Mouse (Mus musculus): ENCODE results near the gene Cpvl.

Gene Cpvl

DNA sequence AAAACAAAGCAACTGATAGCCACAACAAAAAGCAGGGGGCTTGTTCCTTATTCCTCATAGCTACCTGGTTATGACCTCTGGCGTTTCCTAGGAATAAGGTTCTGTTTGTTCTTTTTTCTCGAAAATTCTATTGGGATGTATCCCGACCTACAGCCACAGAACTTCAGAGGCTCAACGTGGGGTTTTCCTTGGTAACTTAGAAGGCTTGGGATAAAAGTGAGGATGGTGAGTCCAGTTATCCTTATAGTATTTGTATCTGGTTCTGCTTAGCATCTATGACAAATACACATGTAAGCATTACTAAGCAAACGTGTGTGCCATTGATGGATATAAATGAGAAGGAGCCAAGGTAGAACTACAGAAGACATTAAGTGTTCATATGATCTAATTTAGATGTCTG is at the start of gene Cpvl:
Cpvl (minus strand) TSS at position 101 of the 400 bp plus-strand sequence.
- no peak for DNase-seq (ENCODE audit: low spot score in 2 of 2)

DNA sequence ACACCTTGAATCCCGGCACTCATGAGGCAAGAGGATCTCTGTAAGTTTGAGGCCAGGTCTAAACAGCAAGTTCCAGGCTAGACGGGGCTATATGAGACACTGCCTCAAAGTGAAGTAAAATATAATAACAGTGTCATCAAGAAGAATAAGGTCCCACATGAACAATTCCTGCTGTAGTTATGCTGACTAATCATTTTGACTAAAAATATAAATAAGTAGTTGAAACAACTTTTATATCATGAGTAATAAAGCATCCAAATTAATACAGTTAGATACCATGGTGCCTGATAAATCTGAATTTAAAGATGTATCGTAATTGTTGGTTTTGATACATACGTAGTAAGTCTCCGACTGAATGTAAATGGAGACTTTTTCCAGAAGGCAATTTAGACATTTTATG is 45.4 kb upstream of the Cpvl start:
- DNase-seq (ENCODE audit: low spot score in 2 of 2), result no peak

DNA sequence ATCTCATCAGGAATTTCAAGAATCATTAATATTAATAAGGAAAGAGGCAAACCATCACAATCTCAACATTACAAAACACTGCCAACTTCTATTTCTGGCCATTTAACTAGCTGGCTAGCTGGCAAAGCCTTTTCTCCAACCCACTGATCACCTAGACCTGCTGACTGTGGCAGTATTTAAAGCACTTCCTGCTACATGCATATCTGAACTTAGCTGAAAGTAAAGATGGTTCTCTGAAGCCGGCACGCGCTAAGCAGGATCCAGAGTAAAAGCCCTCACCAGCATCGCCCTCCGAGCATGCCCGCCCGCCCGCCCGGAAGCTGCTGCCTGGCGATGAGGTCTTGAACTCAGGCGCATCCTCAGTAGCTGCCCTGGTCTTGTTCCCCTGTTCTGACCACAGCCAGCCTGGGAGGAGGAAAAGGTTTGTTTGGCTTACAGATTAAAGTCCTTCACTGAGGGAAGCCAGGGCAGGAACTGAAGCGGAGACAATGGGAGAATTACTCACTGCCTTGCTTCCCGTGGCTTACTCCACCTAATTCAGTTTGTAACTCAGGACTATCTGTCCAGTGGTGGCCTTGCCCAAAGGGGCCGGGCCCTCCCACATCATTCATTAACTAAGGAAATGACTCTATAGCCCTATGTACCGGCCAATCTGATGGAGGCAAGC is 42.8 kb upstream of the Cpvl start:
- DNase-seq (ENCODE audit: low spot score in 2 of 2), result no peak

DNA sequence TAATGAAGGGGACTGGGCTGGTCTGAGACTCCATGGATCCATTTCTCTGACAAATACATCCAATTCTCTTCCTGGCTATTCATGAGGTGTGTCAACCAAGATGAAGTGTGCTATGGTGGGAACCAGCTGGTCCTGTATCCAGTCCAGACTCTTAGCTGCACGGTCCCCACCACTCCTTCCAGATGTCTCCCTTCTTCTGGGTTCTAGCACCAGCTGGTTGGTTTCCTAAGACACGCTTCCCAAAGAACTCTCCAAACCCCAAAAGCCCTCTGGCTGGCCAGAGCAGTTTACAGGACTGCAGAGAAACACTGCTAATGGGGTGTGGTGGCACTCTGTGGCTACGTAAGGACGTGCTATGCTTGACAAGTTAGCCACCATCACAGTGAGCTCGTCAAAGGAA is 40.4 kb upstream of the Cpvl start:
- peak in 1 of 2 experiments; percentile 47 for DNase-seq (ENCODE audit: low spot score in 2 of 2)

DNA sequence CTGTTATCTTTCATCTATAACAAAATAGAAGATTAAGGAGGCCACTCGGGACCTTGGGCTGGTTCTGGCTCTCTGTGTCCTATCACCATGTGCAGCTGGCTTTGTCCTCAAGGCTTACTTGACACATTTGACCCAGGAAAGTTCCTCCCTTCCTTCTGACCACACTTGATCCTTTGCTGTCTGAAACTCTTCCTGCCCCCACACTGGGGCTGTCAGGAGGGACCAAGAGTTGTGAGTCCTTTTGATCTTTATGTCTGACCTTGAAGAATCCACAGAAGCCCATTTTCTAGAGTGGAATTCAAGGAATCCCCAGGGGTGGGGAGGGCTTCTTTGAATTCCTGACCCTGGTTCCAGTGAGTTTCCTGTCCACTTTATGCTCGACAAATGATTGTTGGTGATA is 39.6 kb upstream of the Cpvl start:
- no peak for DNase-seq (ENCODE audit: low spot score in 2 of 2)

DNA sequence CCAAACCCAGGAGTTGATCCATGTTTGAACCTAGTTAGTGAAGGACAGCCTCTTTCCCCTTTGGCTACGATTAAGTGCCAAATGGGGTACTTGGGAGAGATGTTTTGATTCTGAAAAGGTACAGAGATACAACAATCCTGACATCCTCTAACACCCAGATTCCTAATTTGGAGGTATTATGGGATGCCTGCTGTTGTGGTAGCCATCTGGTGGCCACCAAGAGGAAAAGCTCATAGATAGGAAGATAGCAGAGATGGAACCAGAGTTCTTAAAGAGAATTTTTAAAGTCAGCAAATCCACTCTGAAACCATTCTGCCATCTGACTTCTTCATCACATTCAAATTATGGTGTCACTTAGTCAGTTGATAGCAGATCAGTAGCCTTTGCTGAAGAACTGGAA is 33.7 kb upstream of the Cpvl start:
- no peak for DNase-seq (ENCODE audit: low spot score in 2 of 2)

DNA sequence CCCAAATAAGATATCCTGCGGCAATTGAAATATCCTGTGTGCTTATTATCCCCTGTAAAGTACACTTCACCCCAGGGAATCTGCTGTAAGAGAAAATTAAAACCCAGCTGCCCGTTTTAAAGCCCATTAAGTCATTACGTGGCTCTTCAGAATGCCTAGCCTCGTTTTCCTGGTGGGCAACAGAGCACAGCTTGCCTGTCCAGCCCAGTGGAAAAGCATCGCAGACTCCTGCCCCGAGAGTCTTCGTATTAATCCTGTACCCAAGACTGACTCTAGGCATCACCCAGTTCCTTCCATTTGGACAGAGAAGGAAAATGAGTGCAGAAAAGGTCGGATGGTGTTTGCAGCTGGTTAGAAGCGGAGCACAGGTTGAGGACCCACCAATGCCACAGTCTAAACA is 31.9 kb upstream of the Cpvl start:
- DNase-seq (ENCODE audit: low spot score in 2 of 2), result no peak

DNA sequence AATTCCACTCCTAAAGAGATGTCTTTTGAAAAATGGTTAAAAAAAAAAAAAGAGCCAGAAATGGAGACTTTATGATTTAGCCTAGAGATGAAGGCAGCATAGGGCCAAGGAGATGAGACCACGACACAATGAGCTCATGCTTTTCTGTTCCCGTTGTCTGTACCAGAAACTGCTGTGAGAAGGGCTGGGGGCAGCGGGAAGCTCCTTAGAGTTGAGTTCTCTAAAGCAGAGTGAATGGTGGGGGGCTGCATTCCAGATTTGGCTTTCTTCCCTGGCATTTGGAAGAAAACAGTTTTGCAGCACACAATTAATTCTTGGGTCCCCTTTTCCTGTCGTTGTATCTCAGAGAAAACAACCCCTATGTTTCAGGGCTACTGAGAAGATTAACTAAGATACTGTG is 30.8 kb upstream of the Cpvl start:
- no peak for DNase-seq (ENCODE audit: low spot score in 2 of 2)

DNA sequence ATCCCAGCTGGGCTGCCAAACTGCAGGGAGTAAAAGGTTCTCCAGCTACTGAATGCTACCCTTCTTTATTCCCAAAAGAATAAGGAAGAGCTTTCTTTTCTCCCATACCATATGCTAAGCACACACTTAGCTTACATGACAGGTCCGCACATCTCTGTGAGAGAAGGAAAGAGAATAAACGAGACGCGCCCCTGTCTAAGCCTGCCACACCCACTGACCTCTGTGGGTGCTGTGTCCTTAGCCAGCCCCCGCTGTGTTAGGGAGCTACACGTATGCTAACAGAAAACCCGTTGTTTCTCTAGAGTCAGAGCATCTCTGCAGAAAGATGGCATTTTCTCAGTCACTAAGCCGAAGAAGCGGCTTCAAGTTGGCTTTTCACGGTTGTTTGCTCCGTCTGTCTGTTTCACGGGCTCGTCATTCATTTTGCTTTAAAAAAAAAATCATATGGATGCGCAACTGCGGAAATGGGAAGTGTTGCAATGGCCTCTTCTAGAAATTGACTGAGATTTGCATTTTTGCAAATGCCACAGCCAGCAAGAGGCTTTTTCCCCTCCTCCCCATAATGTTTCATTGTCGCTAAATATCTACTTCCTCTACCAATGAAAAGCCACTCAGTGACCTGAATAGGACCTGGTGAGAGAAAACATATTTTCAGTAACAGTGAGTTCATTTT is 30.1 kb upstream of the Cpvl start:
- DNase-seq (ENCODE audit: low spot score in 2 of 2), result no peak

DNA sequence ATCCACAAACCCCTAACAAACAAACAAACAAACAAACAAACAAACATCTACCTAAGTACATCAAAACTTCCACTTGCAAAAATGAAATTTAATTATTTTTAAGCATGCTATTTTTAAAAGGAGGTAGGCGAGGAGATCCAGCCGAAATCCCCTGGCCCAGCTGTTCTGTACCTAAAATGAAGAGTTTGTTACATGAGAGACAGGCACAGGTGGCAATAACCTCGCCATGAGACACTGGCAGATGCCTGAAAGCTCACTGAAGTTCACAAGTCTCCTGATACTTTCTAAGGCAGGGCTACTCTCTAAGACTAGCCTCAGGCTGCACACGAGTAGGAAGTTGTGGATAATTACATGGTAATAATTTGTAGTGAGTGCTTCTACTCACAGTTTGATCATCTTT is 26.8 kb upstream of the Cpvl start:
- no peak for DNase-seq (ENCODE audit: low spot score in 2 of 2)

DNA sequence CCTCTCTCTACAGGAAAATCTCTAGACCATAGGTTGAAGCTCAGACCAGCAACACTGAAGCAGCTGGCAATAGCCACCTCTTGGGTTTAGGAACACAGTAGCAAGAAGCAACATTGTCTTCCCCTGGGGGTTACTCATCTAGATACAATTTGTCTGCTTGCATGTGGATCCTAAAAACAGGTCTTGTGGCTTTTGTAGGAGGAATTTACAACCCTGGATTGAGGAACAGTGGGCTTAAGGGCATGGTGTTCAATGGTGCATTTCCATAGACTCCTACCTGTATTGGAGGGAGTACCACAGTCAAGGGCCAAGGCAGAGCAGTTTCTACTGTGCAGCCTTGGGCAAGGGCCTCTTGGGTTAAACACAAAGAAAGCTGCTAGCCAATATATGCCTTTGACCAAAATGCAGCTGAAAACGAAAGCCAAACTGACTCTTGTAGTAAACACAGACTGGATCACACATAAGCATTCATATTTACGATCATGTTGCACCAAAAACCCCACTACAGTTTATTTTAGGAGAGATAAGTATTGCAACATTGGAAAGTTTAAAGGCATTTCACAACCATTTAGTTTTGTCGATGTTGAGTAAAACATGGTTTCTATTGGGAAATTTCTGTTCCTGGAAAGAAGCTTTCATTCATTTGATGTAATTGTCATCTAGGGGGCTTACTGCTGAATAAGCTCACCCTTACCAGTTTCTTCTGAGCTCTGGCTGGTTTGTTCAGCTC is 17.9 kb upstream of the Cpvl start:
- DNase-seq (ENCODE audit: low spot score in 2 of 2), result no peak

DNA sequence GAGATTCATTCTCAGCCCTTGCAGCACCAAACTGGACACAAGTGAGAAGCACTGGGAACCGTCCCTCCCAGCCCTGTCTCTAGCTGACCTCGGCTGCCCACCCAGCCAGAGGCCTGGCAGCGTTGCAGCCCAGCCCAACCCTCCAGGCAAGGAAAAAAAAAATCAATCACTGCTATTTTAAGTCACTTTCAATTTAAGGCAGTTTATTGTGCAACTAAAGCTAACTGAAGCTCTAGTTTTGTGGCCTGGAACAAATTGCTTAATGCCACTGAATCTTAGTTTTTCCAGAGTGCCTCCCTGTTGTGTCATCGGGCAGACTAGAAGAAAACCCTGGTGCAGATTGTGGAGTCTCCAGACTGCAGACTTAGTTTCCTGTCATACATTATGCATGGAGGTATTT is 17.0 kb upstream of the Cpvl start:
- peak in 1 of 2 experiments; percentile 28 for DNase-seq (ENCODE audit: low spot score in 2 of 2)

DNA sequence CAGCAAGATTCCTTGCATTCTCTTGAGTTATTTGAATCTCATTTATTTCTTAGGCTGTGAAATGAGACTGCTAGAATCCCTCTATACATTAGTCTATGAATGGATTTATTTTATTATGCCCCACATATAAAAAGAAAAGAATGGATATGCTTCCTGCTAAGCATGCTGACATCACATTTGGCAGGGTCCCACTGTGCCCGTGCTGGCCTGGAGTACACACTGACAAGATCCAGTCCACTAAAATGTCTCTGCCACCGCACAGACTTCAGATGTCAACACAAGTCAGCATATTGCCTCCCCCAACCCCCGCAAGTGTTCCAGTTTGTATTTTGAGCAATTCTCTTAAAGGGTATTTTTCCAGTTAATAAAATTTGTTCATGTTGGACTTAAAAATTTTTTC is 13.9 kb upstream of the Cpvl start:
- no peak for DNase-seq (ENCODE audit: low spot score in 2 of 2)

DNA sequence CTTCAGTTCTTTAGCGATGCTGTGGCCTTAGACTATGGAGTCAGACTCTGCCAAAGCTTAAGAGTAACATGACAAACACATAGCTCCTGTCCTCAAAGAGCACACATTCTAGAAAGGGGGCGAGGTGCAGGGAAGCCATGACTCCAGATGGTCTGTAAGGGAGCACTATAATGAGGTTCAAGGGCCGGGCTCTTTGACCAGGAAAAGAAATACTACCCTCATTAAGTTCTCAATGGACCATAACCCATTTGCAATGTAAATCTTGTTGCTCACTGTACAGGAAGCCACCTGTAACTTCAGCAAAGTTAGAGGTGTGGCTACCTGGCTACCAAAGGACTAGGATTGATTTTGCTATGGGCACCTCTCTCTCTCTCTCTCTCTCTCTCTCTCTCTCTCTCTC is 8.8 kb upstream of the Cpvl start:
- no peak for DNase-seq (ENCODE audit: low spot score in 2 of 2)

DNA sequence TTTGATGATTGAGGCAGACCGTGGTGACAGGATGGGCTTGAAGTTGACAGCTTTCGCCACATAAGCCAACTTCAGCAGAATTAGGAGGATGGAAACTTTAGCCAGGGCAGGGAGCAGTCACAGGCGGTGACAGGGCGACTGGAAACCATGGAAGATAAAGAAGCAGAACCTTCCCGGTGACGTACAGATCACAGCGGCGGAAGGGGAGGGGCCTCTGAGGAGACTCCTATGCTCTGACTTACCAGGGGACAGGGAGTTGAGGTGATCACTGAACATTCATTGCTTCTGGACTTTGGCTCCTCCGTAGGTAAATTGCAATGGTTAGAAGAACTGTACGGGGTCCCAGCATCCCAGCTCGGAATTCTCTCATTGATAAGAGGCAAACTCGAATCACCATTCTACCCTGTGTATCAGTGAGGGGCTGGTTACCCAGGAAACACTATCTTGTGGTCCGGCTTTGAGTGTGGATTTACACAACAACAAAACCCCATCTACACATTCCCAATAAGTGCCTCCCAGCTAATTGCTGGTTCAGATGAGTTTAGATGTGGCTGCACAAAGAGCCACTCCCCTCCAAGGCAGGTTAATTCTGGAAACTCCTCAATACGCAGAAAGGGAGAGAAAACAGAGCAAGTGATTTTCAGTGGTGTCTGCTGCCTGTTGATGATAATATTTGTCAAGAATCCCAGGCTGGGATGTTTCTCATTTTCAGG is 8.0 kb upstream of the Cpvl start:
- DNase-seq (ENCODE audit: low spot score in 2 of 2), result no peak

DNA sequence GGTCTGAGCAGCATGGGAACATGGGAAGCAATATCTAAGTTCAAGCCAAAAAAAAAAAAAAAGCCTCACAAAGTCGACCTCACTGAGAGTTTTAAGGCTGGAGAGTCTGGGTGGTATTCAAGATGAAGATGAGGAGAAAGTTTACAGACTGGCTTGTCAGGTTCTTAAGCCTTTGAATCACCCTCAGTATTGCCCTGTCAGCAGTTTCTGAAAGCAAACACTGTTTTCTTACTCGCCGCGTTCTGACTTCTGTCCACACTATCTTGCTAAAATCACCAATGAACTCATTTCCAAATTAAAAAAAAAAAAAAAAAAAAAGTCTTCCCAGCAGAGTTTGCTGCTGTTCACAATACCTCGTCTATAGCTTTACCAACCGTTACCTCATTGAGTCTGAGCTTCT is 5.3 kb upstream of the Cpvl start:
- no peak for DNase-seq (ENCODE audit: low spot score in 2 of 2)

DNA sequence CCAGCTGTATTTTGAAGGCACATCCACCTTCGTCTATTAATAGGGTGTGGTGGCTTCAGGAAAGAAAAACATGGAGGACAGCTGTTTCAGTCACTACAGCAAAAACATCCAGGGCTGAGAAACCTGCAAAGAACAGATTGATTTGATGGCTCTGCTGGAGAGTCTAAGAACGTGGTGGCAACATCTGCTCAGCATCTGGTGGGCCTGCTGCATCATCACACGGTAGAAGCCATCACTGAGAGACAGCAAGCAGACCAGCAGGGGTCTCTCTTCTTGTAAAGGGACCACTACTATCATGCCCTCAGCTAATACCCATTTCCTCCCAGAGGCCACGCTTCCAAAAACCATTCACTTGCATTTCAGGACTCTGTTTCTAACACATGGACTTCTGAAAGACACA is 4.1 kb upstream of the Cpvl start:
- no peak for DNase-seq (ENCODE audit: low spot score in 2 of 2)

DNA sequence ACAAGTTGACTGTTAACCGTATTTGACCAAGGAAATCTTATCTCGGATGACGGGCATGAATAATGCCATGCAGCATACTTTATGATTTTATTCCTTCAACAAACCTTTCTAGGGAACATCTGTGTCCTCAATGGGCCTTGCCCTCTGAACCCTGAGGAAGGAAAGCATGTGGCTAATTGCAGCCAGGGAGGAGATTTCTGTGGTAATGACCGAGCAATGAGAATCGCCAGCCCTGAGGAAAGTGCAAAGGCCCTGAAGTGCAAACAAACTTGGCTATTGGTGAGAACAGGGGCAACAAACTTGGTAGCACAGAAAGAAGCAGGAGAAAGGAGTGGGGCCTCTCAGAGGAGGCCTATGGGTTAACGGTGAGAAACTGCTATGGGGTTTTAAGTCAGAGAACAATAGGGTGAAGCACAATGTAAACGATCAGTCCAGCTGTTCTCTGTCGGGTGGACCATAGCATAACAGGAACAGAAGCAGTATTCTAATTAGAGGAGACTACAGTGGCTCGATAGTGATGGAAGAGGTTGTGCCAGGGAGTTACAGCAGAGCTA is 3.7 kb upstream of the Cpvl start:
- no peak for DNase-seq (ENCODE audit: low spot score in 2 of 2)

DNA sequence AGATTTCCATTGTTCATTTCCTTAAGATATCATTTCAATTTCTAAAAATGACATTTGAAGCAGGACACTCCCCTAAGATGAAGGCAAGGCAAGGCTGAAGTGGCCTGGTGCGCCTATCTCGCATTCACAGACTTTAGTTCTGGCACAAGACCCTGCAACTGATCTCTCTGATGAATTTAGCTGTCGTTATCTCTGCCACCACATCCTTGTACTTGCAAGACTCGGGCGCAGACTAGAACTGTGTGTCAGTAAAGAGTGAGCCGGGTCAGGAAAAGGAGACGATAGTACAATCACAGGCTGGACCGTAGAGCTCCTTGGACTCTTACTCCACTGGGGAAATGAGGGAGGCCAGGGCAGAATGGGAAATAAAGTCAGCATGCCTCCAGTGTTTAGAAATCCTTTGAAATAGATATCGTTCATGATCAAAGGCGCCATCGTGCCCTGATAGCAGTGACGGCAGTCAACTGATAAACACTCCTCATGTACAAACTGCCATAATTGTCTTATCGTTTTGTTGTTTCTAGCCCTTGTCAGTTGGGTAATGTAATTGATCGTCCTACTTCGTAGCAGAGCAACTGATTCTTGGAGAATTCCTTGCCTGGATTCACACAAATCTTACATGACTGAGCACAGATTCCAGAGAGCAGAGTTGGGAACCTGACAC is 2.5 kb upstream of the Cpvl start:
- DNase-seq (ENCODE audit: low spot score in 2 of 2), result no peak

DNA sequence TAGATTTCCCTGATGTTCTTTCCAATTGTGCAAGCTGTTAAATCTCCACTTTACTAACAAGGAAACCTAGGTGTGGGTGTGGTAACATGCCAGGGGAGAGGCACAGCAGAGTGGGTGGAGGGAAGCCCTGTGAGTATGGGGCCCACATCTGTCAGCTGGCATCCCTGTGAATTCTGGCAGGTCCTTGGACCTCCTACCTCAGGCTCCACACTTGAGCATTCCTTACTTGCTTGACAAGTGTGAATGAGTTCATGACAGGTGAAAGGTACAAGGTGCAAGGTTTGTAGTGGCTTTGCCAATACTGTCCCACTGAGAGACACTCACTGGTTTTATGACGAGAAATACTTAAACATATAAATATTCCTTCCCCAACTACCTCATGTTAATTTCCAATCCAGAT is 4.4 kb downstream of the Cpvl start:
- DNase-seq (ENCODE audit: low spot score in 2 of 2), result no peak

DNA sequence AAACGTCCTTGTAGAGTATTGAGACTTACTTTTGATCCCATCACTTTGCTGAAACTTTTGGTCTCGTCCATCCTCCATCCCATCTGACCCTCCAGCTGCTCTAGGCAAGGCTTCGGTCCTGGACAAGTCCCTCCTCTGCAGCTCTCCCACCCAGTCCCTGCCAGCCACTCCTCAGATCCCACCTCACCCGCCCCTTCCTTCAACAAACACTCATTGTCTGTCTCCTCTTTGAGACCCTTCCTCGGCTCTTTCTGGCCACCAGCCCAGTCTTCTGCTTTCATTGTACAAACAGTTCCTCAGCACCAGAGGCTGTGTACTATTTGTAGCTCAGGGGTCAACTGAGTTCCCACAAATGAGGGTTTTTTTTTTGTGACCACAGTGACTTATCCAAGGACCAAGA is 5.0 kb downstream of the Cpvl start:
- no peak for DNase-seq (ENCODE audit: low spot score in 2 of 2)

All from urinary bladder, postnatal 36 days (tissue).